Mouse (Mus musculus) heart, embryonic 15.5 days (tissue): ENCODE results near the gene AC131692.1. TPM values are rescaled to one million over a fixed set of nuclear protein-coding genes. Genes with fewer than 3 reads are reported as not detected.

ENCODE experiments used
- ATAC-seq: fragments of 200-750 bp; cut with Nextera tagmentation; replicated peaks from 2 replicates; pipeline ENCODE4 v1.8.0; 2017; ENCODE audit warnings: low read depth, moderate TSS enrichment; ENCODE audit not compliant: insufficient number of reproducible peaks, insufficient read depth, low FRiP score
- H3K27ac ChIP-seq: fragments of 300-500 bp; sonication (generic); 2 replicates; pipeline ENCODE4 v1.5.1; 2015; ENCODE audit warnings: mild to moderate bottlenecking, inconsistent platforms
- H3K27me3 ChIP-seq: fragments of 300-500 bp; sonication (generic); 2 replicates; pipeline ENCODE4 v1.6.1; 2015; ENCODE audit warnings: inconsistent platforms
- H3K36me3 ChIP-seq: fragments of 300-500 bp; sonication (generic); 2 replicates; pipeline ENCODE4 v1.6.1; 2015; ENCODE audit warnings: mild to moderate bottlenecking, inconsistent platforms
- H3K4me1 ChIP-seq: fragments of 300-500 bp; sonication (generic); replicated peaks from 2 replicates; pipeline ENCODE4 v1.6.1; 2015; ENCODE audit warnings: inconsistent platforms
- H3K4me2 ChIP-seq: fragments of 300-500 bp; sonication (generic); 2 replicates; pipeline ENCODE4 v1.6.1; 2015; ENCODE audit warnings: inconsistent platforms, mild to moderate bottlenecking, moderate library complexity
- H3K4me3 ChIP-seq: fragments of 300-500 bp; sonication (generic); 2 replicates; pipeline ENCODE4 v1.5.1; 2015; ENCODE audit warnings: mild to moderate bottlenecking, inconsistent platforms
- H3K9ac ChIP-seq: fragments of 300-500 bp; sonication (generic); 2 replicates; pipeline ENCODE4 v1.6.1; 2015; ENCODE audit warnings: mild to moderate bottlenecking, inconsistent platforms
- H3K9me3 ChIP-seq: fragments of 300-500 bp; sonication (generic); replicated peaks from 2 replicates; pipeline ENCODE4 v1.6.1; 2016; ENCODE audit warnings: inconsistent platforms
- WGBS: fragments of 180-500 bp; shearing (Covaris S2); methylation state at CpG from one replicate; pipeline ENCODE4 v1.1.7; 2015; ENCODE audit warnings: mixed read lengths; 5-methylcytosine and 5-hydroxymethylcytosine counted together
- polyA plus RNA-seq: library from polyadenylated mRNA; unstranded; fragments of >200 nt; fragmentation: Nextera tagmentation; extraction: Ambion mirVana; gene quantifications from 2 replicates; pipeline ENCODE4 v1.2.1, GENCODE M21; 2015

Gene AC131692.1
- polyA plus RNA-seq = 0.20 and 0.38 TPM in 2 replicates

DNA sequence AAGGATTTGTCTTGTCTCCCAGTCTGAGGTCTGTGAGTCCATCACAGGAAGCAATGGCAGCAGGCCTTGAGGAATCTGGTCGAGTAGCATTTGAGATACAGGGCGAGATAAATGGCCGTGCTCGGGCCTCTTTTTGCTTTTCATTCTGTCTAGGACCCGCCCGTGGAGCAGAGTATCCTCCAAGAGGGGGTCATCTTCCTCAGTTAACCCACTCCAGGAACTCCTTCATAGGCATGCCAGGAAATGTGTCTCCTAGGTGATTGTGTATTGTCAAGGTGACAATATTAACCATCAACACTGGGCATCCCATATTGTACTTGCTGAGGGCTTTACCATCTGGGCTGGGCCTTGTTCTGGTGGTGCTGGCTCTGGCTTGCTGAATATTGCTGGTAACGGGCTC, at the start of gene AC131692.1:
AC131692.1 (plus strand) TSS at position 301 of the 400 bp plus-strand sequence.
- no peak for ATAC-seq
- 87% methylated on average over 7 of the region's 7 CpGs for WGBS
- no peak within 1 kb of the TSS for H3K4me2 ChIP-seq
- no peaks in the 10 kb centered on the region for H3K9me3 ChIP-seq
- H3K27me3 ChIP-seq = no peaks in the 10 kb centered on the region
- no peak within 1 kb of the TSS for H3K27ac ChIP-seq
- H3K4me1 ChIP-seq = no peaks in the 10 kb centered on the region
- H3K9ac ChIP-seq = no peak within 1 kb of the TSS
- H3K36me3 ChIP-seq = peaks cover 30% of the 10 kb centered on the region
- H3K4me3 ChIP-seq = no peak within 1 kb of the TSS

DNA sequence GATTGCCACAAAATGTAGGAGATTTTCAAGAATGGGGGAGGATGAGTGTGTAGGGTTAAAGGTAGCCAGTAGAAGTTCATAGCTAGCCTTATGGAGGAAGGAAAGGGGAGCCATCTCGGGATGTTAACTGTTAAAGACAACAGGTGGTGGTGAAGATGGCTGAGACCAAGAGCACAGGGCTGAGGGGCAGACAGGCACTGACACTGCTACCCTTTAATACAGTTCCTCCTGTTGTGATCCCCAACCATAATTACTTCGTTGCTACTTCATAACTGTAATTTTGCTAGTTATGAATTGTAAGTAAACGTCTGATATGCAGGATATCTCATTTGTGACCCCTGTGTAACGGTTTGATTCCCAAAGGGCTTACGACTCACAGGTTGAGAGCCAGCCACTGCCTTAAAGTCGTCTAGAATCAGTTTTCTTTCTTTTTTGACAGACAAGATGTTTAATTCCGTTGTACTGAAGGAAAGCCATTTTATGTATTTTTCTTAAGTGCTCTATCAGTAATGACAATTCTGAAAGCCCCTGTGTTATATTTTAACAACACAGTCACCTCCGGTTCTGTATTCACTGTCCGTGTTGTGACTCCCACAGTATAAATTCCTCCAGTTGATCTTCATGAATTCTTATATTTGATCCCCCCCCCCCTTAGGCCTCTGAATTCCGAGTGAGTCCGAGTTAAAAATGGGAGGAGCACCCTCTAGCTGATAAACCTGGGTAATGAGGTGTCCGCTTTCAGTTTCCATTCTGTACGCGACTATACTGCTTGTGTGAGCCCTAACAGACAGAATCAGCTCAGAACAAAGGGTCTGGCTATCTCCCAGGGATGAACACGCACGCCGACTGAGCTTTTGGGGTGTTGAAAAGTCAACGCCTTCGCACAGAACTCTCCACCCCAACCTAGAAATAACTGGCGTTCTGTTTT, 48.6 kb upstream of the AC131692.1 start:
- Histone ChIP-seq H3K9ac (peak overlapping the region; percentile 64), H3K4me3 (peak overlapping the region; percentile 93), H3K27ac (peak overlapping the region; percentile 98), H3K36me3 (peaks cover 27% of the 10 kb centered on the region), H3K4me1 (peaks cover 18% of the 10 kb centered on the region), H3K9me3 (no peaks in the 10 kb centered on the region), H3K27me3 (no peaks in the 10 kb centered on the region), H3K4me2 (peak overlapping the region; percentile 92)
- WGBS = 13% methylated on average over 20 of the region's 20 CpGs
- ATAC-seq = peak; percentile 25; the same call in 1 of the 2 replicates

DNA sequence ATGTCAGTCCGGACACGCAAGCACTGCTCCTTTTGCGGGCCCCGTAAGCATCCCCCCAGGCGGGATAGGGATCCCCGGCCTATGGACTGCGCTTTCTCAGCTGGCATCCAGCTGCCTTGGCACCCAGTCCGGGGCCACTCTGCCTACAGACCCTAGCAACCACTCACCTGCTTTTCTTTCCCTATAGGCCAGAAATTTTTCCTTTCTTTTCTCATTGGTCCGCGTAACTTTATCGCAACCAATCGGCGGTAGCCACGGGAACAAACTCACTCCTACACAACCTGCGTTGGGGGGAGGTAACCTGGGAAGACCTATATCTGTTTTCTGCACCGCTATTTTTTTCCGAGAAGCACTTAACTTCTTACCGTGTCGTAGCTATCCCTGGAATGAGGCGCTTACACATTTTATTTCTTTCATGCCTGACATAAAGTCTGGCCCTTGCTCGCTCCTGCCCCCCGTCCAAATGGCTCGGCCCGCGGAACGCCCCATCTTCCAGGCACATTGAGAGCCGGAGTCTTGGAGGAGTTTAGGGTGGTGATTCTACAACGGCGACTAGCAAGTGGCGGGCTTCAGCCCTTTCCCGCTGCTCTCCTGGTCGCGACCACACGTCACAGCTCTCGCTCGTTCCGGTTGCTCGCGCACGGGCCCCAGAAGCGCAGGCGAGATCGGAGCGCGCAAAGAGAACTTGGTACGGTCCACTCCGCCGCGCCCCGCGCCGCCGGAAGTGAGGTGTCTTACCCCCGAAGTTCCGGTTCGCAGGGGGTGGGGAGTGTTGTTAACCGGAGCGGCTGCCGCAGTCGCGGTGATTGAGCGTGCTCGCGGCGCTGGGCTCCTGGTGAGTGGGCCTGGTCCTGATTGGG, 47.7 kb upstream of the AC131692.1 start, which contains the start of gene Syvn1:
Syvn1 (plus strand) TSS at position 283 of the 860 bp plus-strand sequence.
- H3K9ac ChIP-seq = peak within 1 kb of the TSS; percentile 84
- H3K4me3 ChIP-seq = peak within 1 kb of the TSS; percentile 93
- H3K9me3 ChIP-seq = no peaks in the 10 kb centered on the region
- peaks cover 18% of the 10 kb centered on the region for H3K4me1 ChIP-seq
- H3K36me3 ChIP-seq = peaks cover 36% of the 10 kb centered on the region
- H3K4me2 ChIP-seq = peak within 1 kb of the TSS; percentile 92
- H3K27ac ChIP-seq = peak within 1 kb of the TSS; percentile 98
- WGBS = under 1% methylated on average over 65 of the region's 65 CpGs
- peak; percentile 92 for ATAC-seq
- no peaks in the 10 kb centered on the region for H3K27me3 ChIP-seq

DNA sequence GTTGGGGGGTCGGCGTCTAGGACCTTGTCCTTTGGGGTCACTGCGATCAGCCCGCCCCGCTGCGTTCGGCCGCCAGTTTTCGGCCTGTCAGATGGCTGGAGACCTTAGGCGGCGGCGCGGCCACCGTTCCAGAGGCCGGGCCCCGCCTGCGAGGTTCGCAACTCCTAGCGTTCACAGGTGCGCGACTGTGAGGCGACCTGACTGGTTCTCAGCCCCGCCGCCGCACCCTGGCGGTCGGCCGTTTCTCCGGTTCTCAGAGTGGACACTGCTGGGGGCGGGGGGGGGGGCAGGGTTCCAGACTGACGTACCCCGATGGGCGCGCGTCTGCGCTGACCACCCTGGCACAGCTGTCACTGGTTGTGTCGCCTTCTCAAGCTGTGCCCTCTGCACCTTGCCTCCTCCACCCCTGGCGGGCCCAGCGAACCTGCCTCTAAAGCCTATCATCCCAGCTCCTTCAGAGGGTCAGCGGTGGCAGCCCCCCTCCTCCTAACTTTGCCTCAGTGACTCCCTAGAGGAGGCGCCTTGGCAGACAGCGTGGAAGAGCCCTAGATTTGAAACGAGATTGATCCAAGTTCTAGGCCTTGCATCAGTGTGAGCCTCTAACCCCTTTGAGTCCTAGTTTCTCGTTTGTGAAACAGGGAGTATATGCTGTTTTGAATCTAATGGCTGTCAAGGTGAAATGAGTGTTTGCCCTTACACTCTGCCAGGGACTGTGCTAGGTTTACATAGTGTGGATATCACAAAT, 46.9 kb upstream of the AC131692.1 start:
- WGBS = 2% methylated on average over 37 of the region's 44 CpGs
- Histone ChIP-seq H3K27me3 (no peaks in the 10 kb centered on the region), H3K9ac (peak overlapping the region; percentile 84)

DNA sequence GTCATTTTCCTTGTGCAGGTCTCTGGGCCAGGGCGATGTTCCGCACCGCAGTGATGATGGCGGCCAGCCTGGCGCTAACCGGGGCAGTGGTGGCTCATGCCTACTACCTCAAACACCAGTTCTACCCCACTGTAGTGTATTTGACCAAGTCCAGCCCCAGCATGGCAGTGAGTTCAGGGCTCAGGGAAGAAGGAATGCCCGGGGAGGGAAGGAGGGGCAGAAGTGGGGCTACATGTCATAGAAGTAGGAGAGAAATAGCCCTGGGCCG, 46.4 kb upstream of the AC131692.1 start:
- Histone ChIP-seq H3K4me3 (peak overlapping the region; percentile 93), H3K9me3 (no peaks in the 10 kb centered on the region), H3K36me3 (peaks cover 49% of the 10 kb centered on the region), H3K4me1 (peaks cover 18% of the 10 kb centered on the region), H3K27ac (no peak overlapping the region), H3K4me2 (peak overlapping the region; percentile 92), H3K27me3 (no peaks in the 10 kb centered on the region), H3K9ac (peak overlapping the region; percentile 84)
- no peak for ATAC-seq
- 78% methylated on average over 8 of the region's 8 CpGs for WGBS

More for the DNA sequence above, 46.9 kb upstream of the AC131692.1 start:
- peaks cover 44% of the 10 kb centered on the region for H3K36me3 ChIP-seq
- peak; percentile 12; the same call in 1 of the 2 replicates for ATAC-seq
- H3K4me2 ChIP-seq = peak overlapping the region; percentile 92
- H3K4me1 ChIP-seq = peaks cover 18% of the 10 kb centered on the region
- no peaks in the 10 kb centered on the region for H3K9me3 ChIP-seq
- H3K27ac ChIP-seq = peak overlapping the region; percentile 98
- peak overlapping the region; percentile 93 for H3K4me3 ChIP-seq

DNA sequence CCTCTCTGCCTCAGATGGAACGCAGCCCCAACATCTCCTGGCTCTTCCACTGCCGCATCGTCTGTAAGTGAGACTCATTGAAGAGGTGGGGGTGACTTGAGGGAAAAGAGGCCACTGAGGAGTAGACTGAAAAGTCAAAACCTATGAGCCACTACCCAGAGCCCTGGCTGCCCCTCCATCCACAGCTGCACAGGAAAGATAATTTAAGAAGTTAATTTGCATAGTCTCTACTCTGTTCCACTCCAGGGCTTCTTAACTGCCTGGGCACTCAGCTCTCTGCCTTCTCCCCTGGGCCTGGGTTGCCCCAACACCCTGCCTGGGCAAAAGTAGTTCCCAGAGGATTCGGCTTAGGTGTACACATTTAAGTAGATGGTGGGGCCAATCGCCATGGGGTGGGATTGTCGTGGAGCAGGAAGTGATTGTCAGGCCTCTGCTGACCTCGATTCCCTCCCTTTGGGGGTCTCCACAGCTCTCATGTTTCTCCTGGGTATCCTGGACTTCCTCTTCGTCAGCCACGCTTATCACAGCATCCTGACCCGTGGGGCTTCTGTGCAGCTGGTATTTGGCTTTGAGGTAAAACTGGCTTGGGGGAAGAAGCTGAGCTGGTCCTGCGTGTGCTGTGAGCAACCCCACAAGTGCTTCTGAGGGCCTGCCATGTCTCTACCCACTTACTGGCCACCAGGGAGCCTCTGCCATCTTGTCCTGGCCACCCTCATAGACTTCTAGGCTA, 45.4 kb upstream of the AC131692.1 start:
- ATAC-seq = no peak
- 75% methylated on average over 11 of the region's 11 CpGs for WGBS
- H3K9ac ChIP-seq = no peak overlapping the region
- no peak overlapping the region for H3K4me2 ChIP-seq
- no peak overlapping the region for H3K27ac ChIP-seq
- H3K9me3 ChIP-seq = no peaks in the 10 kb centered on the region
- H3K36me3 ChIP-seq = peaks cover 59% of the 10 kb centered on the region
- H3K4me1 ChIP-seq = peaks cover 18% of the 10 kb centered on the region
- H3K27me3 ChIP-seq = no peaks in the 10 kb centered on the region
- no peak overlapping the region for H3K4me3 ChIP-seq

DNA sequence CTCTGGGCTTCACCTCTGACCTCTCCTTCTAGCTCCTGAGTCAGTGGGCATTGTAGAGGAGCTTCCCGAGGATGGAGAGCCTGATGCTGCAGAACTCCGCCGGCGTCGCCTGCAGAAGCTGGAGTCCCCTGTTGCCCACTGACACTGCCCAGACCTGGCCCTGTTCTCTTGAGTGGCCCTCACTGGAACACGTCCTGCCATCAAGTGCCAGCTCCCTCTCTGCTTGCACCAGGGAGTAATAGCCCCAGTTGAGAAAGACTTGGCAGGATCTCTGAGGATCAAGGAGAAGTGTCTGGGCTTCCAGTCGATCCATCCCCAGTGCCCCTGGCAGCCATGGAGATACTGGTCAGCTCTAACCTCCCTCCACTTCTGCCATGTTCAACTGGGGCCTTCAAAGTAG, 41.7 kb upstream of the AC131692.1 start:
- no peak overlapping the region for H3K4me3 ChIP-seq
- peaks cover 76% of the 10 kb centered on the region for H3K36me3 ChIP-seq
- 82% methylated on average over 7 of the region's 7 CpGs for WGBS
- H3K4me2 ChIP-seq = no peak overlapping the region
- ATAC-seq = no peak
- no peak overlapping the region for H3K27ac ChIP-seq
- no peaks in the 10 kb centered on the region for H3K9me3 ChIP-seq
- H3K27me3 ChIP-seq = no peaks in the 10 kb centered on the region
- peaks cover 20% of the 10 kb centered on the region for H3K4me1 ChIP-seq
- no peak overlapping the region for H3K9ac ChIP-seq

DNA sequence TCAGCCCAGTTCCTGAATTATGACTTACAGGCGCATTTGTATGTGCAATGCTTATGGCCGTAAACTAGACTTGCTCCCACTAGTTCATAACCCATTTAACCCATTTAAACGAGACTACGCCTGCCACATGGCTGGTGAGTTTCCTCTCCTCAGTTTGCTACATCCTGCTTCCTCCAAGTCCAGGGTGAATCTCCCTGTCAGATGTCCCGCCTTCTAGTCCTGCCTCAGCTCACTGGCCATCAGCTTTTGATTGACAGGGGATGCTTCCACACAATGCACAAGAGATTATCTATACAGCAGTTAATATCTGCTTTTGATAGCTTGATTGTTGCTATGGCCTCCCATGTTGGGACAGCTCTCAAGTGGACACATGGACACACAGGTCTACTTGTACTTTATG, 39.9 kb upstream of the AC131692.1 start:
- 79% methylated on average over 5 of the region's 5 CpGs for WGBS
- no peak overlapping the region for H3K4me2 ChIP-seq
- peaks cover 71% of the 10 kb centered on the region for H3K36me3 ChIP-seq
- no peak overlapping the region for H3K9ac ChIP-seq
- peaks cover 20% of the 10 kb centered on the region for H3K4me1 ChIP-seq
- no peak overlapping the region for H3K27ac ChIP-seq
- no peak overlapping the region for H3K4me3 ChIP-seq
- ATAC-seq = no peak
- H3K9me3 ChIP-seq = no peaks in the 10 kb centered on the region
- H3K27me3 ChIP-seq = no peaks in the 10 kb centered on the region

DNA sequence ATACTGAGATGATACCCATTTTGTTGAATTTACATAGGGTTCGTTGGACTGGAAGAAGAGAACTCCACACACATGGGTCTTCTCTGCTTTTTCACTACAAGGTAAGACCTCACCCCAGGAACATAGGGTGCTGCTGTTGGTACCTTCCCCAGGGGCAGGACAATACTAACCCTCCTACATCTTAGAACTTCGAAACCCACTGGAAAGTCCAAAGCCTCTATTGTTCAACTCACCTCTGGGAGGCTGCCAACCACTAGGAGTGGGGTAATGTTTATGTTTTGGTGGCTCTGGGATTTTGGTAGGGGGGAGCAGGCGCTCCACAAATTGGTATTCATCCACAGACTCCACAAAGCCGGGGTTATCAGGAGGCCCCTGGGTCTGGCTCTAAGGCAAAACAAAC, 37.5 kb upstream of the AC131692.1 start:
- WGBS = 43% methylated on average over 4 of the region's 4 CpGs
- no peaks in the 10 kb centered on the region for H3K27me3 ChIP-seq
- H3K4me3 ChIP-seq = peak overlapping the region; percentile 94
- H3K9ac ChIP-seq = peak overlapping the region; percentile 85
- H3K4me1 ChIP-seq = peaks cover 24% of the 10 kb centered on the region
- no peaks in the 10 kb centered on the region for H3K9me3 ChIP-seq
- H3K4me2 ChIP-seq = peak overlapping the region; percentile 79
- no peak overlapping the region for H3K27ac ChIP-seq
- ATAC-seq = no peak
- peaks cover 53% of the 10 kb centered on the region for H3K36me3 ChIP-seq

DNA sequence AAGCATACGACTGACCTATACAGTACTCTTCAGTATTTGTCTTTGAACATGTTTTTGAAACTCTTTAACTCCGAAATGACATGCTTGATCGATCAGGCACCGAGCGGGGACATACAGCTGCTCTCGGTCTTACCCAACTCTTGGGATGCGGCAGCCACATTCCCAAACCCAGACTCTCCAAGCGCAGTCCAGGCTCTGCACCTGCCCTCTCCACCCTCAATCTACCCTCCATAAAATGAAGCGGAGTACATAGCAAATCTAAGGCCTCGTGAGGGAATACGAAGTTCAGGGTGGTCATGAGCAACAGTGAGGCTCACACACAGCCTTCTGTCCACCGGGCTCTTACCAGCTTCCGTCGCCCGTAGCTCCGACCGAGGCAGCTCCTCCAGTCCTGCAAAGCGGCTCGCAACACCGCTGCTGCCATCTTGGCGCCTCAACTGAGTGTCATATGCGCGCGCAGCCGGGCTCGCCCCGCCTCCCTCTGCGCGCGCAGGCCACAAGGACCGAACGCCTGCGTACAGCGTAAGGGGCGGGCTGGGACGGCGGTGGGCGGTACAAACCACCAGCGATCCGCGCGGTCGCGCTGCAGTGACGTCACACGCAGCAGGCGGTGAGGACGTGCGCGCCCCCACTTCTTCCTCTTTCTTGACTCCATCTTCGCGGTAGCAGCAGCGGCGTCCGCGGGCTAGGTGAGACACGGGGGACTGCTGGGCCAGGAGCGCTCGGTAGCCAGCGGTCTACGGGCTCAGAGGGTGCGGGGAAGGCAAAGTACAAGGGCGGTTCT, 36.7 kb upstream of the AC131692.1 start, which contains the start of the genes Mrpl49 and Fau:
Mrpl49 (minus strand) TSS at position 473 of the 784 bp plus-strand sequence.
Fau (plus strand) TSS at position 532 of the 784 bp plus-strand sequence.
- peak; percentile 88 for ATAC-seq
- H3K9ac ChIP-seq = peak within 1 kb of the TSS; percentile 92
- H3K4me1 ChIP-seq = peaks cover 29% of the 10 kb centered on the region
- peaks cover 45% of the 10 kb centered on the region for H3K36me3 ChIP-seq
- H3K27ac ChIP-seq = peak within 1 kb of the TSS; percentile 83
- peak within 1 kb of the TSS; percentile 94 for H3K4me3 ChIP-seq
- WGBS = under 1% methylated on average over 62 of the region's 63 CpGs
- H3K27me3 ChIP-seq = no peaks in the 10 kb centered on the region
- peak within 1 kb of the TSS; percentile 79 for H3K4me2 ChIP-seq
- H3K9me3 ChIP-seq = no peaks in the 10 kb centered on the region
